In genomic region chr5:136429647-136430046, GRCm38 (mm10) we compare ENCODE assay signal across 19 mouse cellular contexts.
DNase-seq lines count a peak whose midpoint lies in the region; ATAC-seq and TF ChIP-seq lines count a peak whose summit lies in the region.
"Had no signal": no experiment of that assay in that cellular context is flagged by ENCODE, and none has a peak within 500 bp of the region (broad histone marks: within the 10 kb centered on the region; RNA-seq: fewer than 3 reads in every experiment).

No protein-coding gene starts in this region.

- H3K4me1 ChIP-seq in kidney, embryonic 14.5 days (ENCODE audit: control insufficient read depth, insufficient read depth, low read length), result peaks cover 35% of the 10 kb centered on the region
- peaks cover 2% of the 10 kb centered on the region for H3K4me1 ChIP-seq in testis, adult 2 months (ENCODE audit: control insufficient read depth, insufficient read depth, low read length)

- 66% methylated on average over 4 of the region's 4 CpGs for WGBS in kidney, embryonic 14.5 days

- H3K9ac ChIP-seq in kidney, embryonic 14.5 days (ENCODE audit: low read depth, low read length), result no peak overlapping the region
- H3K9ac ChIP-seq: embryonic facial prominence, embryonic 12.5 days; forebrain, embryonic 13.5 days; limb, embryonic 15.5 days; midbrain, embryonic 13.5 days; neural tube, embryonic 13.5 days had no signal

- H3K36me3 ChIP-seq in kidney, embryonic 14.5 days (ENCODE audit: control insufficient read depth, insufficient read depth, low read length), result no peaks in the 10 kb centered on the region
- no peaks in the 10 kb centered on the region; the same call in 1 of the 2 replicates for H3K36me3 ChIP-seq in testis, adult 2 months (ENCODE audit: control insufficient read depth, insufficient read depth, low read length)
- H3K36me3 ChIP-seq: embryonic facial prominence, embryonic 12.5 days; limb, embryonic 15.5 days; midbrain, embryonic 13.5 days; neural tube, embryonic 13.5 days had no signal

- intact Hi-C loops in gastrocnemius, postnatal 36 days (cut with DNase I), result loop anchor here (10.0 kb wide), 1 partner anchor 455 kb away; the partner anchor contains the start of gene Col26a1

- no peak for TF ChIP-seq CTCF in testis, adult 2 months (IDR thresholded peaks at IDR 0.05; ENCODE audit: control insufficient read depth, insufficient read depth, insufficient replicate concordance, low read depth, low read length)

- no peaks in the 10 kb centered on the region for H3K27me3 ChIP-seq in kidney, embryonic 14.5 days (ENCODE audit: control insufficient read depth, insufficient read depth, low read length)
- no peaks in the 10 kb centered on the region for H3K27me3 ChIP-seq in testis, adult 2 months (ENCODE audit: control insufficient read depth, insufficient read depth, low read length)
- H3K27me3 ChIP-seq: embryonic facial prominence, embryonic 12.5 days; forebrain, embryonic 13.5 days; midbrain, embryonic 13.5 days; neural tube, embryonic 13.5 days had no signal

- no peaks in the 10 kb centered on the region for H3K9me3 ChIP-seq in kidney, embryonic 14.5 days (ENCODE audit: control insufficient read depth, low read length)
- H3K9me3 ChIP-seq: embryonic facial prominence, embryonic 12.5 days; forebrain, embryonic 13.5 days; limb, embryonic 15.5 days; midbrain, embryonic 13.5 days; neural tube, embryonic 13.5 days had no signal

- ATAC-seq in kidney, embryonic 14.5 days (ENCODE audit: low FRiP score, low TSS enrichment), result no peak
- ATAC-seq in megakaryocyte, adult 5-6 weeks (ENCODE audit: poor library complexity, severe bottlenecking), result peak; percentile 72
- ATAC-seq: forebrain, embryonic 13.5 days; midbrain, embryonic 13.5 days had no signal

- TF ChIP-seq POLR2A in testis, adult 2 months (IDR thresholded peaks at IDR 0.05; ENCODE audit: control insufficient read depth, low read depth, low read length), result no peak

- H3K27ac ChIP-seq in kidney, embryonic 14.5 days (ENCODE audit: low read depth, low read length), result 0 out of 2 replicates have a peak overlapping the region, but pooled peaks have one; percentile 30
- H3K27ac ChIP-seq in testis, adult 2 months (ENCODE audit: control insufficient read depth, insufficient read depth, low read depth, low read length), result no peak overlapping the region
- H3K27ac ChIP-seq: embryonic facial prominence, embryonic 12.5 days; forebrain, embryonic 13.5 days; limb, embryonic 15.5 days; midbrain, embryonic 13.5 days; neural tube, embryonic 13.5 days had no signal

- no peak overlapping the region for H3K4me3 ChIP-seq in kidney, embryonic 14.5 days (ENCODE audit: low read length)
- H3K4me3 ChIP-seq in testis, adult 2 months (ENCODE audit: control insufficient read depth, low read depth, low read length), result peak overlapping the region; percentile 42
- H3K4me3 ChIP-seq: embryonic facial prominence, embryonic 12.5 days; erythroblast, embryonic 14.5 days; forebrain, embryonic 13.5 days; limb, embryonic 15.5 days; midbrain, embryonic 13.5 days; neural tube, embryonic 13.5 days had no signal

- no peak for DNase-seq in kidney, adult 9 months
- no peak for DNase-seq in testis, postnatal 10 days (ENCODE audit: low spot score)
- no peak for DNase-seq in gastrocnemius, postnatal 36 days
- no peak for DNase-seq in layer of hippocampus, adult 9-11 months
- DNase-seq: adrenal gland, adult 2 months; cerebellum, adult 9-10 months; kidney, adult 8-10 months; kidney, postnatal 4 days; lung, adult 2 months; thymus, adult 2 months had no signal

- H3K4me2 ChIP-seq in kidney, embryonic 14.5 days (replicated peaks; ENCODE audit: low read depth, low read length), result no peak overlapping the region
- H3K4me2 ChIP-seq: embryonic facial prominence, embryonic 12.5 days; forebrain, embryonic 13.5 days; limb, embryonic 15.5 days; midbrain, embryonic 13.5 days; neural tube, embryonic 13.5 days had no signal
